ENCODE assay signal across 10 mouse cellular contexts in genomic region chr3:124587534-124587933, GRCm38 (mm10). TPM values are rescaled to one million over a fixed set of nuclear protein-coding genes. Genes with fewer than 3 reads are reported as not detected.
DNase-seq lines count a peak whose midpoint lies in the region; ATAC-seq and TF ChIP-seq lines count a peak whose summit lies in the region.
"Had no signal": no experiment of that assay in that cellular context is flagged by ENCODE, and none has a peak within 500 bp of the region (broad histone marks: within the 10 kb centered on the region; RNA-seq: fewer than 3 reads in every experiment).

No protein-coding gene starts in this region.

- TF ChIP-seq EP300 in liver, postnatal 0 days (IDR thresholded peaks at IDR 0.05; ENCODE audit: low read depth): no peak

- H3K9me3 ChIP-seq in embryonic facial prominence, embryonic 11.5 days (replicated peaks; ENCODE audit: control insufficient read depth, low read length): no peaks in the 10 kb centered on the region
- H3K9me3 ChIP-seq in embryonic facial prominence, embryonic 10.5 days: no peaks in the 10 kb centered on the region
- no peaks in the 10 kb centered on the region for H3K9me3 ChIP-seq in liver, postnatal 0 days (ENCODE audit: low read length)
- no peaks in the 10 kb centered on the region for H3K9me3 ChIP-seq in liver, embryonic 12.5 days (replicated peaks)
- no peaks in the 10 kb centered on the region for H3K9me3 ChIP-seq in neural tube, embryonic 14.5 days (ENCODE audit: control insufficient read depth, low read length)

- 21% methylated on average over 3 of the region's 3 CpGs for WGBS in embryonic facial prominence, embryonic 11.5 days
- WGBS in embryonic facial prominence, embryonic 10.5 days: 21% methylated on average over 3 of the region's 3 CpGs
- WGBS in liver, postnatal 0 days (ENCODE audit: insufficient replicate concordance): 14% methylated on average over 3 of the region's 3 CpGs
- 12% methylated on average over 3 of the region's 3 CpGs for WGBS in liver, embryonic 12.5 days (ENCODE audit: insufficient replicate concordance)
- WGBS in neural tube, embryonic 14.5 days: 15% methylated on average over 3 of the region's 3 CpGs

- no peak overlapping the region for H3K27ac ChIP-seq in embryonic facial prominence, embryonic 11.5 days (replicated peaks; ENCODE audit: low read depth, low read length)
- H3K27ac ChIP-seq in embryonic facial prominence, embryonic 10.5 days (replicated peaks): no peak overlapping the region
- H3K27ac ChIP-seq in liver, postnatal 0 days (ENCODE audit: low read depth): no peak overlapping the region
- no peak overlapping the region for H3K27ac ChIP-seq in liver, embryonic 12.5 days
- no peak overlapping the region for H3K27ac ChIP-seq in neural tube, embryonic 14.5 days (ENCODE audit: low read depth, low read length)

- H3K27me3 ChIP-seq in embryonic facial prominence, embryonic 11.5 days (ENCODE audit: control insufficient read depth, insufficient read depth, low read length): no peaks in the 10 kb centered on the region
- H3K27me3 ChIP-seq in embryonic facial prominence, embryonic 10.5 days (replicated peaks; ENCODE audit: low read depth, poor library complexity, severe bottlenecking): no peaks in the 10 kb centered on the region
- H3K27me3 ChIP-seq in liver, postnatal 0 days (ENCODE audit: insufficient read depth, low read length): no peaks in the 10 kb centered on the region
- no peaks in the 10 kb centered on the region for H3K27me3 ChIP-seq in liver, embryonic 12.5 days (replicated peaks)
- H3K27me3 ChIP-seq in neural tube, embryonic 14.5 days (ENCODE audit: control insufficient read depth, insufficient read depth, low read length): no peaks in the 10 kb centered on the region

- intact Hi-C loops in gastrocnemius, postnatal 14 days (cut with DNase I; ENCODE audit: low total_unique reads): no loop called here

- DNase-seq in embryonic facial prominence, embryonic 11.5 days (ENCODE audit: low spot score): peak; percentile 62
- no peak for DNase-seq in embryonic facial prominence, embryonic 10.5 days (ENCODE audit: low spot score)
- DNase-seq in liver, postnatal 0 days: no peak
- peak; percentile 11 for DNase-seq in embryo, embryonic 11.5 days (ENCODE audit: low read depth, low spot score)
- no peak for DNase-seq in gastrocnemius, postnatal 14 days
- DNase-seq in kidney, postnatal 4 days: no peak
- DNase-seq: thymus, postnatal 36 days had no signal

- peak; percentile 51 for TF ChIP-seq CTCF in liver, postnatal 0 days (IDR thresholded peaks at IDR 0.05; ENCODE audit: low read depth)

- H3K4me2 ChIP-seq in embryonic facial prominence, embryonic 11.5 days (ENCODE audit: low read depth, low read length): no peak overlapping the region
- H3K4me2 ChIP-seq in liver, postnatal 0 days (ENCODE audit: low read depth, low read length): no peak overlapping the region
- H3K4me2 ChIP-seq in liver, embryonic 12.5 days: no peak overlapping the region
- H3K4me2 ChIP-seq in neural tube, embryonic 14.5 days (ENCODE audit: low read depth, low read length): no peak overlapping the region

- H3K4me3 ChIP-seq in embryonic facial prominence, embryonic 11.5 days (ENCODE audit: low read depth, low read length): no peak overlapping the region
- no peak overlapping the region for H3K4me3 ChIP-seq in embryonic facial prominence, embryonic 10.5 days
- H3K4me3 ChIP-seq in liver, postnatal 0 days (ENCODE audit: low read depth, low read length): no peak overlapping the region
- H3K4me3 ChIP-seq in liver, embryonic 12.5 days: no peak overlapping the region
- H3K4me3 ChIP-seq in neural tube, embryonic 14.5 days (ENCODE audit: low read depth, low read length): no peak overlapping the region

- ATAC-seq in embryonic facial prominence, embryonic 11.5 days (replicated peaks; ENCODE audit: insufficient number of reproducible peaks, low FRiP score, low TSS enrichment, low read depth): no peak
- no peak for ATAC-seq in liver, postnatal 0 days
- no peak for ATAC-seq in liver, embryonic 12.5 days
- ATAC-seq in neural tube, embryonic 14.5 days (ENCODE audit: low read depth): peak; percentile 44; the same call in 1 of the 2 replicates

- H3K4me1 ChIP-seq in embryonic facial prominence, embryonic 11.5 days (ENCODE audit: control insufficient read depth, insufficient read depth, low read length): no peaks in the 10 kb centered on the region
- H3K4me1 ChIP-seq in embryonic facial prominence, embryonic 10.5 days: no peaks in the 10 kb centered on the region
- no peaks in the 10 kb centered on the region for H3K4me1 ChIP-seq in liver, postnatal 0 days (ENCODE audit: insufficient read depth)
- no peaks in the 10 kb centered on the region for H3K4me1 ChIP-seq in liver, embryonic 12.5 days
- H3K4me1 ChIP-seq in neural tube, embryonic 14.5 days (ENCODE audit: control insufficient read depth, insufficient read depth, low read length): no peaks in the 10 kb centered on the region

- no peaks in the 10 kb centered on the region for H3K36me3 ChIP-seq in embryonic facial prominence, embryonic 11.5 days (replicated peaks; ENCODE audit: control insufficient read depth, insufficient read depth, low read depth, low read length)
- no peaks in the 10 kb centered on the region for H3K36me3 ChIP-seq in embryonic facial prominence, embryonic 10.5 days (replicated peaks)
- H3K36me3 ChIP-seq in liver, postnatal 0 days (replicated peaks; ENCODE audit: insufficient read depth, low read length): no peaks in the 10 kb centered on the region
- H3K36me3 ChIP-seq in liver, embryonic 12.5 days: no peaks in the 10 kb centered on the region
- H3K36me3 ChIP-seq in neural tube, embryonic 14.5 days (ENCODE audit: control insufficient read depth, insufficient read depth, low read length): no peaks in the 10 kb centered on the region

- H3K9ac ChIP-seq in embryonic facial prominence, embryonic 11.5 days (replicated peaks; ENCODE audit: low read length): no peak overlapping the region
- no peak overlapping the region for H3K9ac ChIP-seq in liver, postnatal 0 days (replicated peaks)
- H3K9ac ChIP-seq in liver, embryonic 12.5 days: no peak overlapping the region
- no peak overlapping the region for H3K9ac ChIP-seq in neural tube, embryonic 14.5 days (replicated peaks; ENCODE audit: low read depth, low read length)

RNA-seq across cellular contexts. Expression of gene 1700003H04Rik, which starts 6.6 kb away (rescaled TPM):
- polyA plus RNA-seq in embryonic facial prominence, embryonic 11.5 days (2014; fragmentation: Nextera tagmentation; extraction: Ambion mirVana): not detected in 2 replicates
- polyA plus RNA-seq in embryonic facial prominence, embryonic 10.5 days (2016; fragmentation: Nextera tagmentation; extraction: Ambion mirVana): not detected in 2 replicates
- not detected in 2 replicates for polyA plus RNA-seq in liver, postnatal 0 days (2015; fragmentation: Nextera tagmentation; extraction: Ambion mirVana)
- polyA plus RNA-seq in liver, embryonic 12.5 days (2016; fragmentation: Nextera tagmentation; extraction: Ambion mirVana): not detected in 2 replicates
- polyA plus RNA-seq in neural tube, embryonic 14.5 days (2014; fragmentation: Nextera tagmentation; extraction: Ambion mirVana): not detected in 2 replicates
- not detected for total RNA-seq in gastrocnemius, postnatal 14 days (2021)
- total RNA-seq: layer of hippocampus, postnatal 14 days had no signal

Comparison
In these comparisons a context has a peak if more than half of its experiments do, and no peak if none do; other contexts are left out.
1. DNase-seq: peak in embryonic facial prominence, embryonic 11.5 days (single experiment) and embryo, embryonic 11.5 days (single experiment); none in embryonic facial prominence, embryonic 10.5 days (single experiment), liver, postnatal 0 days (single experiment), gastrocnemius, postnatal 14 days (single experiment) and kidney, postnatal 4 days (0 of 2).